Mouse (Mus musculus) gastrocnemius, adult 8-10 months (tissue): Measurements from ENCODE around the gene Cops7b. TPM values are rescaled to one million over a fixed set of nuclear protein-coding genes. Genes with fewer than 3 reads are reported as not detected.

Experiments used
- DNase-seq, 2 experiments: peaks; one replicate each; pipeline ENCODE4 v3.0.0; 2022; ENCODE audit warnings: low spot score in 2 of 2
- microRNA-seq: library from miRNA; unstranded; fragments of <30 nt; microRNA quantifications from one replicate; pipeline ENCODE4 v1.2.0, GENCODE M21; 2022
- total RNA-seq, 4 experiments: library from RNA; stranded (reverse); gene quantifications; 2 replicates each; pipeline ENCODE4 v1.2.4; 2022

Cops7b gene
- total RNA-seq, 4 experiments from 2014 or later: 9.6 to 10.5 (median 10.3) TPM

DNA sequence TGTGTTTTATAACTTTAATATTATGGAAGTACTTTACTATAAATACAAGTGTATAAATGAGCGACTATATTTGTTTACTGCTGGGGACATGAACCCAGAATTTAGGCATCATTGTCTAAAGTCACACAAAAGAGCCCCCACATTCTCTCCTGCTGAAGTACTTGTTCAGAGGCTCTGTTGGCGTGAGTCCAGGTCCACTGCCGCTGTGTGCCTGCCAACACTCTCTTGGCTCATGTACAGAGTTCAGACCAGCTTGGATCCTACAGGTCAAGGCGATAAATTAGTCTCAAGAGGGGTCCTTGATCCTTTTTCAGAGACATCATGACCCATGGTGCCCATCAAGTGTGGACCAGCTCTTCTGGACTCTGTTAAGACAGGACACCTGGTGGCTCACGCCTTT, 74.4 kb downstream of the Cops7b start:
- no peak for DNase-seq

Small RNAs within 50 kb of the gene (microRNA-seq; reads per million reads assigned to microRNA genes)
- gene Gm22955: not detected

Other genes starting within 250 kb of the Cops7b start
- gene Ncl, start 223.5 kb upstream of the Cops7b start, total RNA-seq: 100 to 1,000 TPM in 2 of 4 experiments, 10 to 100 TPM in 2; 86.8 to 116 (median 104) TPM
- not detected for gene Nmur1, start 156.7 kb upstream of the Cops7b start, total RNA-seq
- not detected for gene Tex44, start 156.6 kb upstream of the Cops7b start, total RNA-seq
- 10 to 100 TPM; 50.9 to 76.9 (median 67.7) TPM for gene Ptma, start 56.2 kb upstream of the Cops7b start, total RNA-seq
- gene Pde6d, start 275 bp upstream of the Cops7b start, total RNA-seq: 10 to 100 TPM; 24.5 to 33.4 (median 26.8) TPM
- under 1 TPM; 0.38 to 0.92 (median 0.48) TPM for gene Nppc, start 87.7 kb downstream of the Cops7b start, total RNA-seq
- 10 to 100 TPM; 11.8 to 13.5 (median 13.4) TPM for gene Dis3l2, start 120.9 kb downstream of the Cops7b start, total RNA-seq